Mouse (Mus musculus) stomach, embryonic 14.5 days (tissue): ENCODE data around the gene Fabp7. TPM values are rescaled to one million over a fixed set of nuclear protein-coding genes. Genes with fewer than 3 reads are reported as not detected.
A peak's percentile ranks its signal among the peaks of the same experiment; 100 is the strongest.

Experiments
- ATAC-seq: fragments of 200-750 bp; cut with Nextera tagmentation; 2 replicates; pipeline ENCODE4 v1.8.0; 2017; ENCODE audit warnings: low read depth, moderate TSS enrichment; ENCODE audit not compliant: insufficient number of reproducible peaks, insufficient read depth, low FRiP score
- H3K27ac ChIP-seq: fragments of 300-500 bp; sonication (generic); 2 replicates; pipeline ENCODE4 v1.5.1; 2014; ENCODE audit warnings: mild to moderate bottlenecking, low read length, moderate library complexity, mixed read lengths
- H3K27me3 ChIP-seq: fragments of 300-500 bp; sonication (generic); 2 replicates; pipeline ENCODE4 v1.6.1; 2014; ENCODE audit warnings: low read length, control low read depth, mixed read lengths; ENCODE audit not compliant: control insufficient read depth, insufficient read depth
- H3K36me3 ChIP-seq: fragments of 300-500 bp; sonication (generic); 2 replicates; pipeline ENCODE4 v1.6.1; 2014; ENCODE audit warnings: mild to moderate bottlenecking, control low read depth, low read length, moderate library complexity, mixed read lengths; ENCODE audit not compliant: control insufficient read depth, insufficient read depth
- H3K4me1 ChIP-seq: fragments of 300-500 bp; sonication (generic); 2 replicates; pipeline ENCODE4 v1.6.1; 2014; ENCODE audit warnings: low read length, control low read depth, mixed read lengths; ENCODE audit not compliant: control insufficient read depth, insufficient read depth
- H3K4me2 ChIP-seq: fragments of 300-500 bp; sonication (generic); replicated peaks from 2 replicates; pipeline ENCODE4 v1.6.1; 2014; ENCODE audit warnings: low read depth, low read length, control low read depth
- H3K4me3 ChIP-seq: fragments of 300-500 bp; sonication (generic); 2 replicates; pipeline ENCODE4 v1.5.1; 2014; ENCODE audit warnings: low read depth, low read length, control low read depth
- H3K9ac ChIP-seq: fragments of 300-500 bp; sonication (generic); replicated peaks from 2 replicates; pipeline ENCODE4 v1.6.1; 2014; ENCODE audit warnings: low read depth, mild to moderate bottlenecking, control low read depth, low read length, moderate library complexity, mixed read lengths
- H3K9me3 ChIP-seq: fragments of 300-500 bp; sonication (generic); 2 replicates; pipeline ENCODE4 v1.6.1; 2016; ENCODE audit warnings: low read depth, low read length, control low read depth; ENCODE audit not compliant: control insufficient read depth
- WGBS: fragments of 180-500 bp; shearing (Covaris S2); extraction: QIAGEN DNeasy Blood & Tissue Kit; methylation state at CpG from one replicate; pipeline ENCODE4 v1.1.7; 2014; 5-methylcytosine and 5-hydroxymethylcytosine counted together
- polyA plus RNA-seq: library from polyadenylated mRNA; unstranded; fragments of >200 nt; fragmentation: Nextera tagmentation; extraction: Ambion mirVana; gene quantifications from 2 replicates; pipeline ENCODE4 v1.2.1, GENCODE M21; 2014

Fabp7 gene
- polyA plus RNA-seq, 1 experiment from 2014 or later, result 77.7 TPM

GRCm38 (mm10) chr10:57755201-57755736, 29.4 kb upstream of the Fabp7 start:
- WGBS, result 83% methylated on average over 2 of the region's 2 CpGs
- Histone ChIP-seq H3K27ac (no peak overlapping the region), H3K4me1 (no peaks in the 10 kb centered on the region), H3K27me3 (no peaks in the 10 kb centered on the region), H3K4me3 (no peak overlapping the region), H3K9me3 (no peaks in the 10 kb centered on the region), H3K4me2 (no peak overlapping the region), H3K36me3 (no peaks in the 10 kb centered on the region), H3K9ac (no peak overlapping the region)
- ATAC-seq, result no peak

GRCm38 (mm10) chr10:57758999-57759398, 25.7 kb upstream of the Fabp7 start:
- no peaks in the 10 kb centered on the region for H3K9me3 ChIP-seq
- no peak overlapping the region for H3K27ac ChIP-seq
- no peak overlapping the region for H3K9ac ChIP-seq
- 90% methylated on average over 2 of the region's 2 CpGs for WGBS
- no peaks in the 10 kb centered on the region for H3K36me3 ChIP-seq
- no peak overlapping the region for H3K4me3 ChIP-seq
- H3K4me1 ChIP-seq, result no peaks in the 10 kb centered on the region
- H3K4me2 ChIP-seq, result no peak overlapping the region
- no peak for ATAC-seq
- no peaks in the 10 kb centered on the region for H3K27me3 ChIP-seq

DNA sequence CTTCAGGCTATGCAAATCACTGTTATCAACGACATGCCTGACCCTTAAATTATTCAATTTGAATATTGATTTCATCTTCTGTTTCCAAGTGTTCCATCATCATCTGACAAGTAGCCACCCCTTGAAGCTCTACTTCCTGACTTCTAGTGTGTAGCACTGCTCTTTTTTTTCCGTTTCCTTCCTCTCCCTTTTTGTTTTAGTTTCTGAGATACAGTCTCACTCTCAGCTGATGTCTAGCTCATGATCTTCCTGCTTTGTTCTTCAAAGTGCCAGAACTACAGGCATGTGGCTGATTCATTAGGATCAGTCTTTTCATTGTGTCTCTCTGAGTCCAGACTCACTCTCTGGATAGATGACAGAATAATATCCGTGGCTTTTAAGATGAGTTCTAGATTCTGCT, 24.0 kb upstream of the Fabp7 start:
- H3K4me2 ChIP-seq, result no peak overlapping the region
- no peak overlapping the region for H3K9ac ChIP-seq
- no peaks in the 10 kb centered on the region for H3K4me1 ChIP-seq
- WGBS, result 62% methylated on average over 3 of the region's 3 CpGs
- H3K27ac ChIP-seq, result no peak overlapping the region
- no peaks in the 10 kb centered on the region for H3K27me3 ChIP-seq
- H3K36me3 ChIP-seq, result no peaks in the 10 kb centered on the region
- H3K4me3 ChIP-seq, result no peak overlapping the region
- no peak for ATAC-seq
- H3K9me3 ChIP-seq, result no peaks in the 10 kb centered on the region

DNA sequence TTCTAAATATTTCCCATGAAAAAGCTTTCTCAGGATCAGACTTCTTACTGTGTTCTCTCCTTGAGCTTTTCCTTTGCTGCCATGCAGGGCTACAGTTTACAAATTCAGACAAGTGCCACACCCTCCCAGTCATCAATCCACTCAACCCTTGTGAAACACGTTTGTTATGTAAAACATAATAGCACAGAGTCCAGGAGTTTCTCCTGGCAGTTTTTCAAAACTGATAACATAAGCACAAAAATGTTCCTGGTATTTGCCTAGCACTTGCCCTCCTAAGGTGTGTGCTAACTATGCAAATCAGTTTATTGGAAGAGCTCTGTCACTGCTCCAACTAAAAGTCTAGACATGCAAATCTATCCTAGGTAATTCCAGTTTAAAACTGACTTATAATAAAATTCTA, 21.6 kb upstream of the Fabp7 start:
- 0 out of 2 replicates have a peak, but pooled peaks have one; percentile 46 for ATAC-seq
- H3K4me3 ChIP-seq, result no peak overlapping the region
- H3K9ac ChIP-seq, result no peak overlapping the region
- H3K9me3 ChIP-seq, result no peaks in the 10 kb centered on the region
- H3K4me1 ChIP-seq, result no peaks in the 10 kb centered on the region
- H3K27ac ChIP-seq, result no peak overlapping the region
- H3K36me3 ChIP-seq, result no peaks in the 10 kb centered on the region
- no peak overlapping the region for H3K4me2 ChIP-seq
- H3K27me3 ChIP-seq, result no peaks in the 10 kb centered on the region
- 2% methylated on average over 1 of the region's 1 CpGs for WGBS

DNA sequence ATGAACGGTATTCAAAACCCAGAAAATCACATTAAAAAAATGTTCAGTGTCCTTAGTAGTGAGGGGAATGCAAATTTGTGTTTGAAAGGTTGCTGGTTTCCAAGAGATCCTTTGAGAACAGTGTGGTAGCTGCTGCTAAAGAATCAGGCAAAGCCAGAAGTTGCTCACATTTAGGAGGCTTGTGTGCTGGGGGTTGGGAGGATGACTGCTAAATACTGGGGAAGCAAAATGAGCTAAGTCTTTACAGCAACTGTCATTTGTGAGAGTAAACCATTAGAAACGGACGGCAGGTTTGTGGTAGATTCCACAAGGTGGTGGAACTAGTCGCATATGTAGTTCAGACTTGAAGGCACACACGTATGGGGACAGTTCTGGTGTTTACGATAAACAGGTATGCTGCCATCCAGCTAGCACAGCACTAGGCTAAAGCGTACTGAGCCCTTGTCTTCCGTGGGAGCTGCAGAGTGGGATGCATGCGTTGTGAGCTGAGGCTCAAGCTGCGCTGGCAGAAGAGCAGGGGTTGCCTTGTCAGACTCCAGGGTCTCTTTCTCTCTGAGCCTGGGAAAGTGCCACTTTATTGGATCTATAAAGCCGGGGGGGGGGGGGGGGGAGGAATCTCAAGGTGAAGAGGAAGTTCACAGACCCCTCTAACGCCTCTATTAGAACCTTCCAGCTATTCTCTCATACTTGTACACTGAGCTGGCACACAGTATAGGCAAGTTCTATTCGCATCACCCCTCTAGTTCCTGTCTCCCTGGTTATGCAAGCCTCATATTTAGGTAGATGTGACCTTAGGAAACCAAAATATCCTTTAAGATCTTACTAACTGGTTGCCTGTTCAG, 1.2 kb upstream of the Fabp7 start:
- peaks cover 13% of the 10 kb centered on the region for H3K4me1 ChIP-seq
- no peaks in the 10 kb centered on the region for H3K36me3 ChIP-seq
- H3K4me3 ChIP-seq, result no peak overlapping the region
- no peak overlapping the region for H3K4me2 ChIP-seq
- H3K27me3 ChIP-seq, result no peaks in the 10 kb centered on the region
- H3K27ac ChIP-seq, result peak overlapping the region; percentile 27; the same call in 1 of the 2 replicates
- no peak for ATAC-seq
- 43% methylated on average over 13 of the region's 13 CpGs for WGBS
- no peaks in the 10 kb centered on the region for H3K9me3 ChIP-seq
- no peak overlapping the region for H3K9ac ChIP-seq

- Histone ChIP-seq H3K9me3 (no peaks in the 10 kb centered on the region), H3K27me3 (no peaks in the 10 kb centered on the region), H3K4me2 (peak overlapping the region; percentile 29), H3K27ac (peak overlapping the region; percentile 33; the same call in 1 of the 2 replicates), H3K4me3 (no peak overlapping the region), H3K9ac (no peak overlapping the region), H3K4me1 (peaks cover 13% of the 10 kb centered on the region), H3K36me3 (no peaks in the 10 kb centered on the region)
- WGBS, result 20% methylated on average over 7 of the region's 7 CpGs
- ATAC-seq, result peak; percentile 78; the same call in 1 of the 2 replicates
Measured at GRCm38 (mm10) chr10:57784131-57784875, 378 bp upstream of the Fabp7 start.

DNA sequence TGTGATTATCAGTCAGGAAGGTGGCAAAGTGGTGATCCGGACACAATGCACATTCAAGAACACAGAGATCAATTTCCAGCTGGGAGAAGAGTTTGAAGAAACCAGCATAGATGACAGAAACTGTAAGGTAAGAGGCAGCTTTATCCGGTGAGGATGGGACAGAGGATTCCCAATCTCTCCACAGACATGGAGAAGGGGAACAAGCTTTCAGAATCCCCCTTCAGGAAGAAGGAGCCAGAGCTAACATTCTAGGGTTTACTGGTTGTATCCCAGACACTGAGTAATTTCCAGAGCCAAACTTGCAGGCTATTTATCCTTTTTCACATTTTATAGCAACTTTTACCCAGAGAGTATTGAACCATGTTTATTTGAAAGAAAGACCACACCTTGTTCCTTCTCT, 871 bp downstream of the Fabp7 start:
- H3K4me3 ChIP-seq, result no peak overlapping the region
- H3K4me2 ChIP-seq, result peak overlapping the region; percentile 29; the same call in 1 of the 2 replicates
- H3K27ac ChIP-seq, result 0 out of 2 replicates have a peak overlapping the region, but pooled peaks have one; percentile 6
- H3K36me3 ChIP-seq, result no peaks in the 10 kb centered on the region
- H3K4me1 ChIP-seq, result peaks cover 13% of the 10 kb centered on the region
- ATAC-seq, result no peak
- H3K27me3 ChIP-seq, result no peaks in the 10 kb centered on the region
- no peak overlapping the region for H3K9ac ChIP-seq
- 66% methylated on average over 2 of the region's 2 CpGs for WGBS
- no peaks in the 10 kb centered on the region for H3K9me3 ChIP-seq

- H3K9me3 ChIP-seq, result no peaks in the 10 kb centered on the region
- no peak overlapping the region for H3K9ac ChIP-seq
- peaks cover 16% of the 10 kb centered on the region; the same call in 1 of the 2 replicates for H3K4me1 ChIP-seq
- no peak for ATAC-seq
- 95% methylated on average over 1 of the region's 1 CpGs for WGBS
- H3K36me3 ChIP-seq, result no peaks in the 10 kb centered on the region
- no peak overlapping the region for H3K27ac ChIP-seq
- no peak overlapping the region for H3K4me3 ChIP-seq
- H3K4me2 ChIP-seq, result no peak overlapping the region
- H3K27me3 ChIP-seq, result no peaks in the 10 kb centered on the region
Measured at GRCm38 (mm10) chr10:57792957-57793356, 8.3 kb downstream of the Fabp7 start.
